Mouse (Mus musculus) thymus, adult 18-20 months (tissue): Measurements from ENCODE around the gene Lyar.

Source experiments
- DNase-seq, 2 experiments: peaks; one replicate each; pipeline ENCODE4 v3.0.0; 2022; ENCODE audit warnings: mixed read lengths in 2 of 2

Gene Lyar

DNA sequence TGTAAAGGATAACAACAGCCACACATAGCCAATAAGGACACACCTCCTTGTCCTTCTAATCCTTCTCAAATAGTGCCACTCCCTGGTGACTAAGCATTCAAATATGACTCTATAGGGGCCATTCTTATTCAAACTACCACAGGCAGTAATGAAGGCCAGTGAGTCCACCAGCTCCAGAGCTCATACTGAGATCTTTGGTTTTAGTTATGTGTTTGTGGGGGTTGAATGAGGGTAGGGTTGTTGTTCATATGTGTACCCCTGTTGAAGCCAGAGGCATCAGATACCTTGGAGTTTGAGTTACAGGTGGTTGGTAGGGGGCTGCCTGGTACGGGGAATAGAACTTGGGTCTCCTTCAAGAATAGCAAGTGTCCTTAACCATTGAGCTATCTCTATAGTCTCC is 36.3 kb downstream of the Lyar start:
- DNase-seq, result no peak

DNA sequence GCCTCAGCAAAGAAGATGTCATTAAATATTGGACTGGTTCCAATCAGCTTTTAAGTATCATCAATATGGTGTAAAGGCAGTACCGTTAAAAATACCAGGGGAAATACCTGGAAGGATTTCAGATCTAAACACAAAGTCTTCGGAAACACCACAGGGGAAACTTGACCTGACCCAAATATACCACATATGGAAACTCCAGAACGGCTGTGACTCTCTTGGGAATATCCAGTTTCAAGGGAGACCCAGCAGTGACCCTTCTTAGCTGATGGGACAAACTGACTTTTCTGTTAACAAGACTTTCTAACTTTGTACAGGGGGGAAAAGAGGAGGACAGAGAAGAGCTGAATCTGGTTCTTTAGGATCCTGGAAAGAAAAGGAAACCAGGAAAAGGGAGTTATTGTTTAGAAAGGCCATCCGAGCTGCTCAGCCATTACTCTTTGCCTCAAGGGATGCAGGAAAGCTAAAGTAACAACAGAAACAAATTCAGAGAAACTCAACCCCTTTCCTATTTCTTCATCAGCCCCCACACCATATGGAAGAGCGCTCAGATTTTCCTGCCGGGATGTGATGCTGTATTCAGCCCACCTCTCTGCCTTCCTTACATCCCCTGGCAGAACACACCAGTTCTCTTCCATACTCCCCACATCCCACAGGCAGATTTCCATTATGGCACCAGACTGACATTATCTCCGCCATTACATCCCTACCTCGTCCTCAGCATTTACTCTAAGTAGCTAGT is 37.9 kb downstream of the Lyar start:
- DNase-seq, result no peak

GRCm38 (mm10) chr5:38258773-38259146 is 38.5 kb downstream of the Lyar start:
- DNase-seq, result no peak

DNA sequence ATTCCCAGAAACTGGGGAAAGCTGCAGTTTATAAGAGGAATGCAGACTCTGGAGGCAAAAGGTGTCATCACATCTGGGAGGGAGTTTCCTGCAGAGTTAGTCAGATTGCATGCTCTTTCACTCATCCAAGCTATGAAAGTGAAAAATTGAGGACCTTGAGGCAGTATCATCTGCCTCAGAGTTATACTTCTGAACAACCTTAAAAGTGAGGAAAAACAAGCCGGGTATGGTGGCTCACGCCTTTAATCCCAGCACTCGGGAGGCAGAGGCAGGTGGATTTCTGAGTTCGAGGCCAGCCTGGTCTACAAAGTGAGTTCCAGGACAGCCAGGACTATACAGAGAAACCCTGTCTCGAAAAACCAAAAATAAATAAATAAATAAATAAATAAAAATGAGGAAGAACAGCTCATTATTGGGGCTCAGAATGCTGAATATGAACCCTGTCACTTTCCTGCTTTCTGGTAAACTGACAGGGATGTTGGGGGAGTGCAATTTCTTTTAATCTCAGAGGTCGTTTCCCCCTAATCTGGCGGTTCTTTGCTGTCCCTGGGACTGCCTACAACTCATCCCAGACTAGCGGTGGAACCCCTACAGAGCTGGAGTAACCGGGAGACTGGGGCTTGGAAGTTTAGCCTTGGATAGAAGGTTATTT is 39.3 kb downstream of the Lyar start:
- no peak for DNase-seq

GRCm38 (mm10) chr5:38260107-38260682 is 39.9 kb downstream of the Lyar start, which contains the start of gene Tmem128:
Tmem128 (plus strand) TSS chr5:38260185.
- peak; percentile 19 to 27 for DNase-seq

DNA sequence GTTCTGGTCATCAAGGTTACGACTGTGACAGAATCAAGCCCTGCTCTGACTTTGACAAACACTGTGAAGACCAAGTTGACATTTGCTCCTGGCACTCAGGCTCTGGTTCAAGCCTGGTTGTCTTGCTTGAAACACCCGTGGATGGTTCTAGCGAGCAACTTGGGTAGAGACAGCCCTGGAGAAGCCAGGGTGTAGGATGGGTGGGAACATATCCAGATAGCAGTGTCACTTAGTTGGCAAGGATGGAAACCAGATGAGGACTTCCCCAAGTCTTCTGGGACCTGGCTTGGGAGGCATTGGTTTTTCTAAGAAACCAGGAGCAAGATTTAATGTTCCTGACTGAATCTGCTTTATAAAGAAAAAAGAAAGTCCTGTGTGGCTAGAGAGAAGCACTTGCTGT is 50.7 kb downstream of the Lyar start:
- no peak for DNase-seq

DNA sequence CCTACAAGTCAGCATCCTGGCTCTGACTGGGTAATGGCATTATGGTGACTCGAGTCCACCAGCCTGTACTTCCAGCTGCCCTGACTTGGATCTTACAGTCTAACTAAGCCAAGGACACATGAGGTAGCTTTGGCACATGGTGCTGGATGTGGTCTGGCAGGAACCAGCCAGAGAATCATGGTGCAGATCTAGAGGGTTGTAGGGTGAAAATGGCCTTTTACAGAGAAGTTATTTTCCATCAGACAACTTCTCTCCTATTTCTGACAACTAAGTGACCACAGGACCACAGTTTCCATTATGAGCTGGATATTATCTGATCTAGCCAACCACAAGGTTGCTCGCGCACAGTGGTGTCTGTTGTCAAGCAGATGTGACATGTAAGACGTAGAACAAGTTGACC is 53.6 kb downstream of the Lyar start:
- DNase-seq, result no peak

- no peak for DNase-seq
These were observed 55.5 kb downstream of the Lyar start, which contains the start of gene Otop1 for GRCm38 (mm10) chr5:38275771-38276170. Otop1 (plus strand) TSS chr5:38275972.

GRCm38 (mm10) chr5:38276451-38276850 is 56.2 kb downstream of the Lyar start:
- DNase-seq, result no peak

- no peak for DNase-seq
These were observed 57.0 kb downstream of the Lyar start for GRCm38 (mm10) chr5:38277098-38277866.

DNA sequence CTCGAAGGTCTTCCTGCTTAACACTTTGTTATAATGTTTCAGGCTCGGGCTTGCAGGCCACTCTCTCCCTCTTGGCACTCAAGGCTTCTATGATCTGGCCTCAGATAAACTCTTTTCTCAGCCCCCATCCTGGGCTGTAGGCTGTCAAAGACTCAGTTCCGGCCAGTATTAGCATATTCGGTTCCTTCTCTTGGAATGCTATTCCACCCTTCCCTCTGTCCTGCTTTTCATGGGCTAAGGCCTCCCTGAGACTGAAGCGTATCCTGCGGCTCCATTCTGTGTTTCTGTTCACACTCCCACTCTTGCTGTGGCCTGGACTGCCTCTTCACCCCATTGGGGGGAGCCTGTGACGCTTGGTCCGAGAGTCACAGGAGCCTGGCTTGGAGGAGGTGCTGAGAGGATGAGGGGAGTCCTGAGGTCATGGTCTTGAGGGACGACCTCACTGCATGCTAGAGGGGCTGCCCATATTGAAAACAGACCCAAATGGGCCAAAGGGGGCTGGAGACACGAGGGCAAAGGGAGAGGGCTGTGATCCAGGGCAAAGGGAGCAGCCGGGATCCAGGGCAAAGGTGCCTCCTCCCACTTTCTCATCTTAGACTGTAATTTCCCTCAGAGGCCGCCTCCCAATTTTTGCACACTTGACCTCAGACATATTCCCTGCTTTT is 57.8 kb downstream of the Lyar start:
- no peak for DNase-seq

GRCm38 (mm10) chr5:38280075-38280474 is 59.8 kb downstream of the Lyar start:
- DNase-seq, result no peak
